Mouse (Mus musculus) MEL (cell line): Measurements from ENCODE around the gene Lrrtm3.

Experiments
- BHLHE40 ChIP-seq: IDR thresholded peaks from 2 replicates; pipeline ENCODE4 v1.6.1; 2012; ENCODE audit warnings: low read depth, mild to moderate bottlenecking, inconsistent platforms, low read length, improper control_type of control experiment, borderline replicate concordance
- CTCF ChIP-seq, 3 experiments: IDR thresholded peaks in 2 of 3; conservative IDR thresholded peaks in 1 of 3; 2 replicates each; pipeline ENCODE4 v1.5.1; 2011 to 2012; ENCODE audit warnings: low read length in 3 of 3, low read depth in 2 of 3, mild to moderate bottlenecking in 2 of 3, improper control_type of control experiment in 1 of 3, inconsistent platforms in 1 of 3, mixed read lengths in 1 of 3, moderate library complexity in 1 of 3; ENCODE audit not compliant: control insufficient read depth in 1 of 3, insufficient read depth in 1 of 3, poor library complexity in 1 of 3, severe bottlenecking in 1 of 3
- E2F4 ChIP-seq: IDR thresholded peaks from 2 replicates; pipeline ENCODE4 v1.6.1; 2011; ENCODE audit warnings: low read depth, low read length, improper control_type of control experiment, borderline replicate concordance
- ETS1 ChIP-seq: IDR thresholded peaks from 2 replicates; pipeline ENCODE4 v1.6.1; 2012; ENCODE audit warnings: low read depth, mild to moderate bottlenecking, inconsistent platforms, low read length, improper control_type of control experiment, moderate library complexity
- MYB ChIP-seq: IDR thresholded peaks from 2 replicates; pipeline ENCODE4 v1.6.1; 2011; ENCODE audit warnings: mild to moderate bottlenecking, low read depth, low read length, improper control_type of control experiment
- POLR2A ChIP-seq, 2 experiments: IDR thresholded peaks; 2 replicates each; pipeline ENCODE4 v1.6.1; 2011 to 2012; ENCODE audit warnings: low read length in 2 of 2, mild to moderate bottlenecking in 2 of 2, control low read depth in 1 of 2, improper control_type of control experiment in 1 of 2, low read depth in 1 of 2, moderate library complexity in 1 of 2; ENCODE audit not compliant: control insufficient read depth in 1 of 2, insufficient read depth in 1 of 2, poor library complexity in 1 of 2
- TAL1 ChIP-seq: IDR thresholded peaks from 2 replicates; pipeline ENCODE4 v1.6.1; 2012; ENCODE audit warnings: mild to moderate bottlenecking, inconsistent platforms, low read length, moderate library complexity, mixed read lengths

- no peak for TF ChIP-seq TAL1
- TF ChIP-seq POLR2A (IDR thresholded peaks at IDR 0.05; ENCODE audit: control insufficient read depth in 1 of 2, insufficient read depth in 1 of 2, low read depth in 1 of 2, low read length in 2 of 2, poor library complexity in 1 of 2), result no peak
- TF ChIP-seq ETS1, result no peak
- TF ChIP-seq E2F4, result no peak
- TF ChIP-seq BHLHE40, result no peak
- no peak for TF ChIP-seq MYB
- no peak for TF ChIP-seq CTCF (IDR thresholded peaks at IDR 0.05 in 2 of 3, conservative IDR thresholded peaks at IDR 0.05 in 1 of 3; ENCODE audit: control insufficient read depth in 1 of 3, insufficient read depth in 1 of 3, low read depth in 2 of 3, low read length in 3 of 3, poor library complexity in 1 of 3, severe bottlenecking in 1 of 3)
Observed at GRCm38 (mm10) chr10:64082345-64082744, 7.7 kb downstream of the Lrrtm3 start.
